Mouse (Mus musculus): ENCODE results near the gene Prkcz. TPM values are rescaled to one million over a fixed set of nuclear protein-coding genes. Genes with fewer than 3 reads are reported as not detected.
A peak's percentile ranks its signal among the peaks of the same experiment; 100 is the strongest.

Gene Prkcz
- 32.8 and 38.7 TPM in 2 replicates for polyA plus RNA-seq (2015; fragmentation: Nextera tagmentation; extraction: Ambion mirVana)

DNA sequence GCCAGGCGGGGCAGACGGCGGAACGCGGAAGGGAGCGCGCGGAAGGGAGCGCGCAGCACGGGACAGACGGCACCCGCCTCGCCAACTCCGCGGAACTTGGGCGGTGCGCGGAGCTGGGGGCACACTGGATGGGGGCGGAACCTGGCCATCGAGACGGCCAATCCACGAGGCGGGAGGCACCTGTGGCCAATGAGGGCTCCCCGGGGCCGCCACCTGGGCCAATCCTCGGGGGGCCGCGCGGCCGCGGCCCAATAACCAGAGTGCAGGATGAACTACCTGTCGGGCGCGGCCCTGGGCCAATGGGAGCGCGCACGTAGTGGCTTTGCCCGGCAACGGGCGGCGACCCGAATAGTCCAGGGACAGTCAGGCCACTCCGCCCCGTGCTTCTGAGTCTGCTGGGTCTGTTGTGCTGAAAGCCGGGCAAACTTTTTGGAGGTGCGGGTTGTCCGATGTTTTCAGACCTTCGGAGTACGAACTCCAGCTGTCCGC, at the start of gene Prkcz:
Prkcz (minus strand) TSS at position 59 of the 489 bp plus-strand sequence.
- Histone ChIP-seq H3K4me2 (ENCODE audit: low read depth, low read length) (peak within 1 kb of the TSS; percentile 53), H3K27me3 (replicated peaks; ENCODE audit: control insufficient read depth, insufficient read depth, low read length) (peaks cover 25% of the 10 kb centered on the region), H3K4me1 (ENCODE audit: control insufficient read depth, insufficient read depth, low read length) (peaks cover 10% of the 10 kb centered on the region), H3K27ac (ENCODE audit: low read length) (peak within 1 kb of the TSS; percentile 88), H3K36me3 (ENCODE audit: control insufficient read depth, insufficient read depth, low read length) (no peaks in the 10 kb centered on the region), H3K9me3 (ENCODE audit: control insufficient read depth, low read length) (no peaks in the 10 kb centered on the region), H3K4me3 (ENCODE audit: low read length) (peak within 1 kb of the TSS; percentile 56), H3K9ac (ENCODE audit: low read depth, low read length) (peak within 1 kb of the TSS; percentile 69)
- WGBS = under 1% methylated on average over 51 of the region's 51 CpGs
- ATAC-seq = peak; percentile 99

DNA sequence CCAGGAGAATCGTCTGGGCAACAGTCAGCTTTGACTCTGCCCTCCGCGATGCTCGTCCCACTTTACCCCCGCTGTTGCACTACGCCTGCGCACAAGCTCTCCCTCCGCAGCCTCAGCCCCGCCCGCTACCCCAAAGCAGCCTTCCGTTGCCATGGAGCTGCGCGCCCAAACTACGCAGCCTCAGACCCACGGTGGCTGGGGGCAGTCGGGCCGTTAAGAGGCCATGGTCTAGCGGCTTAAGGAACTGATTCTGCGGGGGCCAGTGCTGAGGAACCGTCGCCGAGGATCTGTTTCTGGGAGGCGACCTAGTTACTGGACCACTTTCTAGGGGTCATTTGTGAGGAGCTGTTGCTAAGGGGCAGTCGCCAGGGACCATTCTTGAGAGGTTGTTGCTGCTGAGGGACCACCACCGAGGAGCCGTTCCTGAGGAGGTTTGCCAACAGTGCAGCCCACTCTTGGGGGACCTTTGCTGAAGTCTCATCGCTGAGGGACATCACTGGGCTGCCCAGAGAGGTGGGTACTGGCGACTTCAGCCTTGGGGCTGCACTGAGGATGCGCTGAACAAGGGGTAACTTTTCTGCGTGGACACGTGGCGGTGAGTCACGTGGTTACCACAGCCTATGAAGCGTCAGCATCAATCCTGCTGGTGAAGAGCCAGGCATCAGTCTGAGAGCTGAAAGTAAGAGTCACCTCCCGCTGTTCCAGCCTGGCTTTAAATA, 48.1 kb upstream of the Prkcz start, which contains the start of gene Cfap74:
Cfap74 (plus strand) TSS at position 133 of the 719 bp plus-strand sequence.
- no peak within 1 kb of the TSS for H3K27ac ChIP-seq (ENCODE audit: low read length)
- peak within 1 kb of the TSS; percentile 56 for H3K4me3 ChIP-seq (ENCODE audit: low read length)
- peak within 1 kb of the TSS; percentile 78 for H3K4me2 ChIP-seq (ENCODE audit: low read depth, low read length)
- peak within 1 kb of the TSS; percentile 55 for H3K9ac ChIP-seq (ENCODE audit: low read depth, low read length)
- no peaks in the 10 kb centered on the region for H3K27me3 ChIP-seq (replicated peaks; ENCODE audit: control insufficient read depth, insufficient read depth, low read length)
- no peaks in the 10 kb centered on the region for H3K36me3 ChIP-seq (ENCODE audit: control insufficient read depth, insufficient read depth, low read length)
- H3K4me1 ChIP-seq (ENCODE audit: control insufficient read depth, insufficient read depth, low read length) = peaks cover 5% of the 10 kb centered on the region; the same call in 1 of the 2 replicates
- no peaks in the 10 kb centered on the region for H3K9me3 ChIP-seq (ENCODE audit: control insufficient read depth, low read length)
- WGBS = 2% methylated on average over 35 of the region's 35 CpGs
- ATAC-seq = peak; percentile 95

DNA sequence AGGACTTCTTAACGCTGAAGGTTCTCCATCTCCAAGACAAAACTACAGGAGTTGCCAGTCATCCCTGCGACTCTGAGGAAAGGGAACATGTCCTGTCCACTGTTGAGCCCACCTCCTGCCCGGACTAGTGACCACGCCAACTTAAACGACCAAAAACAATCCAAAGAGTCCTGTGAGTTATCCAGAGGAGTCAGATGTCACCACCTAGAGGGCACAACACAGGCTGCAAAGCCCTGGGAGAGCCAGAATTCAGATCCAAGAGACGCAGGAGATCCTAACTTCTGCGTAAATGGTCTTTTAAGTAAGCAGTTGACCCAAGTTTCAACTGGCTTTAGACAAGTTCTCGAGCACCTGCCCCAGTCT, 47.5 kb upstream of the Prkcz start:
- H3K9me3 ChIP-seq (ENCODE audit: control insufficient read depth, low read length) = no peaks in the 10 kb centered on the region
- H3K27ac ChIP-seq (ENCODE audit: low read length) = no peak overlapping the region
- H3K4me2 ChIP-seq (ENCODE audit: low read depth, low read length) = peak overlapping the region; percentile 78
- no peaks in the 10 kb centered on the region for H3K27me3 ChIP-seq (replicated peaks; ENCODE audit: control insufficient read depth, insufficient read depth, low read length)
- peak overlapping the region; percentile 56 for H3K4me3 ChIP-seq (ENCODE audit: low read length)
- peaks cover 5% of the 10 kb centered on the region; the same call in 1 of the 2 replicates for H3K4me1 ChIP-seq (ENCODE audit: control insufficient read depth, insufficient read depth, low read length)
- peak overlapping the region; percentile 55 for H3K9ac ChIP-seq (ENCODE audit: low read depth, low read length)
- H3K36me3 ChIP-seq (ENCODE audit: control insufficient read depth, insufficient read depth, low read length) = no peaks in the 10 kb centered on the region
- 4% methylated on average over 8 of the region's 8 CpGs for WGBS
- peak; percentile 62 for ATAC-seq

DNA sequence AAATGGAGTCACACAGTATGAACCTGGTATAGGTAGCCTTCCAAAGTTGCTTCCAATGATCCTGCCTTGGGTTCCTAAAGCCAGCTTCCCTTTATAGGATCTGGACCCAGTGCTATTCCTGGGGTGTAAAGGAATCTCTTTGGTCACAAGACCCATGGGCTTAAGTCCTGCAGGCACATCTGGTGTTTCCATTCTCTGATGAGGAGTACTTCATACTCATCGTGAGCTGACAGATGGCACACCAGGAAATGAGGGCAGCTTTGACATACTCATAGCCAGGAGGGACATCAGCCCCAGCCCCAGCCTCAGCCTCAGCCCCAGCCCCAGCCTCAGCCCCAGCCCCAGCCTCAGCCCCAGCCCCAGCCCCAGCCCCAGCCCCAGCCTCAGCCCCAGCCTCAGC, 41.3 kb upstream of the Prkcz start:
- Histone ChIP-seq H3K4me1 (ENCODE audit: control insufficient read depth, insufficient read depth, low read length) (peaks cover 3% of the 10 kb centered on the region), H3K9me3 (ENCODE audit: control insufficient read depth, low read length) (no peaks in the 10 kb centered on the region), H3K36me3 (ENCODE audit: control insufficient read depth, insufficient read depth, low read length) (no peaks in the 10 kb centered on the region), H3K9ac (ENCODE audit: low read depth, low read length) (no peak overlapping the region), H3K4me3 (ENCODE audit: low read length) (no peak overlapping the region), H3K4me2 (ENCODE audit: low read depth, low read length) (no peak overlapping the region), H3K27ac (ENCODE audit: low read length) (no peak overlapping the region), H3K27me3 (replicated peaks; ENCODE audit: control insufficient read depth, insufficient read depth, low read length) (peaks cover 13% of the 10 kb centered on the region)
- WGBS = 67% methylated on average over 1 of the region's 1 CpGs
- ATAC-seq = no peak

DNA sequence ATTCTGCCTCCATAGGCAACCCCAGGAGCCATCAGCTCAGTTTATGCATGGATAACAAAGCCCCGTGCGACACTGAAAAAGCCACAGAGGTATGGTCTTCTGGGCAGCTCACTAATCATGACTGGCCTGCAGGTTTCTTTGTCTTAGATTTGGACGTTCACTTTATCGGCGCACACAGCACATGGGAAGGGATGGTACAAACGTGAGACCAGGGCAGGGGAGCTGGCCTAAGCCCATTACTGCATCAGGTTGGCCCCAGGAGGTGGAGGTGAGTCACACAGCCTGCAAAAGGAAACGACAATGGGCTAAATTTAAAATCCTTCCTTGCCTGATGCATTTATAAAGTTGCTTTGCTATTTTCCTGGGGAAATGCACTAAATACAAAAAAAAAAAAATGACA, 40.0 kb upstream of the Prkcz start:
- H3K4me2 ChIP-seq (ENCODE audit: low read depth, low read length) = no peak overlapping the region
- H3K9ac ChIP-seq (ENCODE audit: low read depth, low read length) = no peak overlapping the region
- H3K27ac ChIP-seq (ENCODE audit: low read length) = no peak overlapping the region
- H3K4me3 ChIP-seq (ENCODE audit: low read length) = no peak overlapping the region
- ATAC-seq = no peak
- H3K9me3 ChIP-seq (ENCODE audit: control insufficient read depth, low read length) = no peaks in the 10 kb centered on the region
- peaks cover 22% of the 10 kb centered on the region for H3K27me3 ChIP-seq (replicated peaks; ENCODE audit: control insufficient read depth, insufficient read depth, low read length)
- 65% methylated on average over 7 of the region's 7 CpGs for WGBS
- H3K4me1 ChIP-seq (ENCODE audit: control insufficient read depth, insufficient read depth, low read length) = peaks cover 3% of the 10 kb centered on the region
- no peaks in the 10 kb centered on the region for H3K36me3 ChIP-seq (ENCODE audit: control insufficient read depth, insufficient read depth, low read length)

DNA sequence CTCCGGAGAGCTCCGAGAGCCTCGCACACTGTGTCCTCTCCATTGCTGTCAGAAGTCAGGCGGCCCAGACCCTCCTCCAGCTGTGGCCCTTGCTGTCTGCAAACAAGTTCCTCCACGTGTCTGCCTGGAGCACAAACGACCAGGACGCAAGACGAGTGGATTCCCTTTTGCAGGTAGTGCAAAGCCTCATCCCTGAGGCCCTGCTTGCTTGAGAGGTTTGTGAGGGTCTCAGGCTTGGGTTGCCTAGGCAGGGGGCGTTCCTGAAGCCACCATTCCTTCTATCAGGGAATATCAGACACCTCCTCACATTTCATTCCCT, 37.0 kb upstream of the Prkcz start:
- peaks cover 22% of the 10 kb centered on the region for H3K27me3 ChIP-seq (replicated peaks; ENCODE audit: control insufficient read depth, insufficient read depth, low read length)

DNA sequence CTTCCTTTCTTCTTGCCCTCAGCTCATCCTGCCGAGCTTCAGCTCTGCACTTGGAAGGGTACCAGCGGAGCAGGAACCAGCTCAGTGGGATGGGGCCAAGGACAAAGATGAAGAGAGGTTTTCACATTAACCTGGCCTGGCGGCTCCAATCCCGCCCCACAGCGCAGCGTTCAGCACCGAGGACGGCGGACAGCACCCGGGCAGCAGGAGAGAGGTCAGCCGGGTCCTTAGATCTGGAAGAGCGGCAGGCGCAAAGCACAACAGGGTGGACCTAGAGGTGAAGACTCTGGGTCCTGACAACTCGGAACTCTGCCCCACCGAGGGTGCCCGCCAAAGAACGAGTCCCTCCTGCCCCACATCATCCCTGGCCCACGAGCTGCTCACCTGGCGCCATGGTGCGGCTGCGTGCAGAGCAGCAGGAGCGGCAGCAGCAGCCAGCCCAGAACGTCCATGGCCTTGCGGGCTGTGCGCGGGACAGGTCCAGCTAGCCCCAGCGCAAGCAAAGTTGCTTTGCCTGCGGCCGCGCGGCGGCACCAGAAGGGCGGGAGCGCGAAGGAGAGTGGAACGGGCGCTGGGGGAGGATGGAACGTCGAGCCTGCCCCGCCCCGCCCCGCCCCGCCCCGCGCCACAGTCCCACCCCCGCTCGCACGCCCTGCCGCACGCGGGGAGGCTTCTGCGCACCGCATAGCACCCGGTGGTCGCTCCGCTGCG, 36.5 kb upstream of the Prkcz start, which contains the start of gene Gabrd:
Gabrd (minus strand) TSS at position 602 of the 711 bp plus-strand sequence.
- peaks cover 3% of the 10 kb centered on the region for H3K4me1 ChIP-seq (ENCODE audit: control insufficient read depth, insufficient read depth, low read length)
- H3K9me3 ChIP-seq (ENCODE audit: control insufficient read depth, low read length) = no peaks in the 10 kb centered on the region
- H3K4me3 ChIP-seq (ENCODE audit: low read length) = peak within 1 kb of the TSS; percentile 43
- no peak within 1 kb of the TSS for H3K27ac ChIP-seq (ENCODE audit: low read length)
- H3K27me3 ChIP-seq (replicated peaks; ENCODE audit: control insufficient read depth, insufficient read depth, low read length) = peaks cover 22% of the 10 kb centered on the region
- under 1% methylated on average over 41 of the region's 57 CpGs for WGBS
- no peak within 1 kb of the TSS for H3K9ac ChIP-seq (ENCODE audit: low read depth, low read length)
- no peaks in the 10 kb centered on the region for H3K36me3 ChIP-seq (ENCODE audit: control insufficient read depth, insufficient read depth, low read length)
- H3K4me2 ChIP-seq (ENCODE audit: low read depth, low read length) = peak within 1 kb of the TSS; percentile 93
- ATAC-seq = peak; percentile 85

More for the DNA sequence above, 37.0 kb upstream of the Prkcz start:
- Histone ChIP-seq H3K4me3 (ENCODE audit: low read length) (peak overlapping the region; percentile 43), H3K36me3 (ENCODE audit: control insufficient read depth, insufficient read depth, low read length) (no peaks in the 10 kb centered on the region), H3K9me3 (ENCODE audit: control insufficient read depth, low read length) (no peaks in the 10 kb centered on the region), H3K4me1 (ENCODE audit: control insufficient read depth, insufficient read depth, low read length) (peaks cover 3% of the 10 kb centered on the region), H3K4me2 (ENCODE audit: low read depth, low read length) (peak overlapping the region; percentile 93), H3K27ac (ENCODE audit: low read length) (no peak overlapping the region), H3K9ac (ENCODE audit: low read depth, low read length) (no peak overlapping the region)
- WGBS = 4% methylated on average over 9 of the region's 9 CpGs
- no peak for ATAC-seq

DNA sequence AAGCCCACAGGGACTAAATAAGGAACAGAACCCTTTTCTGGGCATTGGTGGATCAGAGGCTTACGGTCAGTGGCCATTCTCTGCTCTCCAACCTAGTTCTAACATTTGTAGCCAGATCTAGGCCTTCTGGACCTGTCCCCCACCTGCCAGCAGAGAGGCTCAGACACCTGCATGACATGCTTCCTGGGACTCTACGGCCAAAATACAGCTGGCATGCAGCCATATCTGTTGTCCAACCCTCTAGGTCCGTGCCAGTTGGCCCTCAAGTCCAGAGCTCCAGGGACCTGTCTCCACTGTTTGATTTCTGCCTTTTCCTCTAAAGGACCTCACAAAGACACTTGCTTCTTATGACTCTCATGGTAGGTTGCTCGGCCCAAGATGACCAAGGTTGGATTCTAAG, 35.6 kb upstream of the Prkcz start:
- H3K9ac ChIP-seq (ENCODE audit: low read depth, low read length) = no peak overlapping the region
- H3K27ac ChIP-seq (ENCODE audit: low read length) = no peak overlapping the region
- no peaks in the 10 kb centered on the region for H3K9me3 ChIP-seq (ENCODE audit: control insufficient read depth, low read length)
- H3K36me3 ChIP-seq (ENCODE audit: control insufficient read depth, insufficient read depth, low read length) = no peaks in the 10 kb centered on the region
- H3K4me1 ChIP-seq (ENCODE audit: control insufficient read depth, insufficient read depth, low read length) = peaks cover 3% of the 10 kb centered on the region
- H3K4me2 ChIP-seq (ENCODE audit: low read depth, low read length) = no peak overlapping the region
- H3K4me3 ChIP-seq (ENCODE audit: low read length) = no peak overlapping the region
- H3K27me3 ChIP-seq (replicated peaks; ENCODE audit: control insufficient read depth, insufficient read depth, low read length) = peaks cover 22% of the 10 kb centered on the region
- WGBS = 82% methylated on average over 4 of the region's 4 CpGs
- no peak for ATAC-seq

DNA sequence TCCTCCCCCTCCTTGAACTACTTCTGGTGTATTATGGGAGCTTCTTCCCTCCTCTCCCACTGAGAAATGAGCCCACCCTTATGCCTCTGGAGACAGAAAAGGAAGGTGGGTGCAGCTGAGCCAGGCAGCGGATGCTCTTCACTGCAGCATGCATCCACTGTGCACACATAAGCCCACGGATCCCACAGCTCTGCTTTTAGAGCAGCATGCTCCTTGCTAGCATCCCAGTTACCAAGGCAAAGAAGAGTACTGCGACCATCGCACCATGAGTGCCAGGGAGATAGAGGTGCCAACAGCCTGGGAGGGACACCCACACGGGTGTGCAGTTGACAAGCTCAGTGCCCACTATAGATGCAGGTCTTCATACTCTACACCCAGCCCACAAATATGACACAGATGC, 34.3 kb upstream of the Prkcz start:
- no peak for ATAC-seq

More for the DNA sequence above, 34.3 kb upstream of the Prkcz start:
- peaks cover 22% of the 10 kb centered on the region for H3K27me3 ChIP-seq (replicated peaks; ENCODE audit: control insufficient read depth, insufficient read depth, low read length)
- peaks cover 3% of the 10 kb centered on the region for H3K4me1 ChIP-seq (ENCODE audit: control insufficient read depth, insufficient read depth, low read length)
- H3K4me2 ChIP-seq (ENCODE audit: low read depth, low read length) = no peak overlapping the region
- no peaks in the 10 kb centered on the region for H3K9me3 ChIP-seq (ENCODE audit: control insufficient read depth, low read length)
- H3K27ac ChIP-seq (ENCODE audit: low read length) = no peak overlapping the region
- WGBS = 90% methylated on average over 5 of the region's 5 CpGs
- no peak overlapping the region for H3K9ac ChIP-seq (ENCODE audit: low read depth, low read length)
- no peak overlapping the region for H3K4me3 ChIP-seq (ENCODE audit: low read length)
- H3K36me3 ChIP-seq (ENCODE audit: control insufficient read depth, insufficient read depth, low read length) = no peaks in the 10 kb centered on the region

Measured in intestine, embryonic 16.5 days (tissue).